Mouse (Mus musculus) retina, embryonic 14.5 days (tissue): ENCODE measurements around the gene Rras2.
A peak's percentile ranks its signal among the peaks of the same experiment; 100 is the strongest.

Source experiments
- DNase-seq: peaks from one replicate; pipeline ENCODE4 v3.0.0-alpha.2; 2015; ENCODE audit warnings: low spot score

Gene Rras2

DNA sequence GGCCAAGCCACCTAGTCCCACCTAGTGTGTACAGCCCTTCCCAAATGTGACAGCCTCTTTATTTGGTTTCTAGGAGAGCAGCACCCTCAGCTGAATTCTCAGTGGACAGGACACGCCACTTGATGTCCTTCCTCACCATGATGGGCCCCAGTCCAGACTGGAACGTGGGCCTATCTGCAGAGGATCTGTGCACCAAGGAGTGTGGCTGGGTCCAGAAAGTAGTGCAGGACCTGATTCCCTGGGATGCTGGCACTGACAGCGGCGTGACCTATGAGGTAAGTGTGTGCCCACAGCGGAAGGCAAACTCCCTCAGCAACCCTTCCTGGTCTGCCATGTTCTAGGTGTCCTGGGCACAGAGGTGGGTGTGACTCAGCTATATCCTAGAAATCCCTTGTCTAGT is 88.8 kb downstream of the Rras2 start:
- no peak for DNase-seq

DNA sequence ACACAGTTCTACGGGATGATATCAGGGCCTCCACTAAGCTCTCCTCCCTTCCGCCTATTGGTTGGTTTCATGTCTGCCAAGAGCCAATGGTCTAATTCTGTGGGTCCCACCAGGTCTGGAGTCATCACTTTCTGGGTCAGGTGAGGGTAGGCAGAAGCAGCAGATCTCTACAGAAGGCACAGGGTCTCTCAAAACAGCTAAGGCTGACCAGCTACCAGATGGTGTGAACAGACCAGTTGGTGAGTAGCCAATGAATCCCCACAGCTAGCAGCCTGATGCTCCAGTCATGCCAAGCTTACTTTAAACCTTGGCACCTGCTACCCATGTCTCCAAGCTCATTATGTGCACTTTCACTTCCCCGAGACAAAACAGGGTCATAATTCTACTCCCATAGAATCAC is 90.2 kb downstream of the Rras2 start:
- no peak for DNase-seq

DNA sequence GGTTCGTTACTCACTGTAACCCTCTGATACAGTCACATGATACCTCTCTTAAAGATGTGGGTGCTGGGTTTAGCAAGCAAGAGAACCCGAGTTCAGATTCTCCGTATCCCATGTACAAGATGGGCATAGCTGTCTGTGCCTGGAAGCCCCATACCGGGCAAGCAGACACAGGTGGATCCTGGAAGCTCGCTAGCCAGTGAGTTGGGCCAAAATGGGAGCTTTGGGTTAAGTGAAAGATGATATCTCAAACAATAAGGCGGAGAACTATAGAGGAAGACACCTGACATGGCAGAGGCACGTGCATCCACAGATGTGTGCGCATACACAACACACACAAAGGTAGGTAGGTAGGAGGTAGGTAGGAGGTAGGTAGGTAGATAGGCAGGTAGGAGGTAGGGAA is 90.7 kb downstream of the Rras2 start:
- DNase-seq, result no peak

DNA sequence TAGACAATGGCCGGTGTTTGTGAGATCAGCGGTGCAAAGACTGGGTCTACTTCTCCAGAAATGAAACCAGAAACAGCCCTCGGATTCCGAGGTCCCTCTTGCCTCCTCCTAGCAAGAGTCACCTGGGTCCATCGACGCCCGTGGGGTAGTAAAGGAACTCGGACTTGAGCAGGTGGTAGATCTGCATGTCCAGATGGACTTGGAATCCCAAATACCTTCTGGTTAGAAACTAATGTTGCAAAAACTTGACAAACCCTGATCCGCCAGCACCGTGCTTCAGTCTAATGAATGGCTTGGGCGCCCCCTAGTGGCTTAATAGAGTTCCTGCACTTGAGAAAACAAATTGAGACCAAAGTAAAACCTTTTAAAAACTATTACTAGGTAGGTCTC is 96.9 kb downstream of the Rras2 start:
- peak; percentile 94 for DNase-seq

DNA sequence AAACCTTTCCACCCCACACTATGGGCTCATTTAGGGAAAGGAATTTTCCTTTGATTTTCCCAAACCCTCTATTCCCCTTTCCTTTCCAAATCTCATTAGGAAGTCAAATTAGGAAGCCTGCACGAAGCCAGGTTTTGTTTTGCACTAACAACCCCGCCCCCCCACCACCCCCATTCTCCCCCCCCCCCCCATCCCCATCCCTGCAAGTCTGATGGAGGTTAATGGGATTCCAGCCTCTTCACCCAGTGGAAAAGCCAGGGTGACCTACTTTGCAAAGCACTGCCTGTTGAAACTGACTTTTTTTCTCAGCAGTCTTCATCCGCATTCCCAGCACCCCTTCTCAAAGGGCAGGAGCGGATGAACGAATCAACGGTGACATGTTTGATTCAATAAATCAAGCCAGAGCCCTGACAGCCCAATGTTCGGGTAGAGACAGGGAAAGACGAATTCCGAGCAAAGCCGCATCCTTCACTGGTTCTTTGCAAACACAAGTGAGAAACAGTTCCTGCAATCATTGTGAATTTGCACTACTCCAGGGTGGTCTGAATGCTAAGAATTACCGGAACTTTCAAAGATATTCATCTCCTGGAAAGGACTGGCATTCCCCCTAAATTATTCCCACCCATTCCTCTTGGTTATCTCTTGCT is 97.4 kb downstream of the Rras2 start:
- DNase-seq, result peak; percentile 63

DNA sequence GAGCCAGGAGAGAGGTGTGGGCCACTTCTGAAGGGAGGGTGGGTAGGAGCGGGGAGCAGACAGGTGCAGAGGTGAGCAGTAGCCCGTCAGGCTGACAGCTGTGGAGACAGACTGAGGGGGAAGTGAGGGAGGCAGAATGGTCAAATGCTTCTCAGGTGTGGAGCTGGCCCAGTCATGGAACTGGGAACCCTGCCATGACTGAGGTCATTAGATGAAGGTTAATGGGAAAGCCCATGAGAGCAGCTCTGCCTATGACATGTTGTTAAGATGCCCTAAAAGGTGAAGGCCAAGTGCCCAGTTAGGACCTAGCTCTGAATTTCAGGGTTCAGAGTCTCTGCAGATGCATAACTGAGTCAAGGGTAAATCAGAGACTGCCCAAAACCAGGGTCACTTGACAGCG is 98.7 kb downstream of the Rras2 start:
- no peak for DNase-seq

DNA sequence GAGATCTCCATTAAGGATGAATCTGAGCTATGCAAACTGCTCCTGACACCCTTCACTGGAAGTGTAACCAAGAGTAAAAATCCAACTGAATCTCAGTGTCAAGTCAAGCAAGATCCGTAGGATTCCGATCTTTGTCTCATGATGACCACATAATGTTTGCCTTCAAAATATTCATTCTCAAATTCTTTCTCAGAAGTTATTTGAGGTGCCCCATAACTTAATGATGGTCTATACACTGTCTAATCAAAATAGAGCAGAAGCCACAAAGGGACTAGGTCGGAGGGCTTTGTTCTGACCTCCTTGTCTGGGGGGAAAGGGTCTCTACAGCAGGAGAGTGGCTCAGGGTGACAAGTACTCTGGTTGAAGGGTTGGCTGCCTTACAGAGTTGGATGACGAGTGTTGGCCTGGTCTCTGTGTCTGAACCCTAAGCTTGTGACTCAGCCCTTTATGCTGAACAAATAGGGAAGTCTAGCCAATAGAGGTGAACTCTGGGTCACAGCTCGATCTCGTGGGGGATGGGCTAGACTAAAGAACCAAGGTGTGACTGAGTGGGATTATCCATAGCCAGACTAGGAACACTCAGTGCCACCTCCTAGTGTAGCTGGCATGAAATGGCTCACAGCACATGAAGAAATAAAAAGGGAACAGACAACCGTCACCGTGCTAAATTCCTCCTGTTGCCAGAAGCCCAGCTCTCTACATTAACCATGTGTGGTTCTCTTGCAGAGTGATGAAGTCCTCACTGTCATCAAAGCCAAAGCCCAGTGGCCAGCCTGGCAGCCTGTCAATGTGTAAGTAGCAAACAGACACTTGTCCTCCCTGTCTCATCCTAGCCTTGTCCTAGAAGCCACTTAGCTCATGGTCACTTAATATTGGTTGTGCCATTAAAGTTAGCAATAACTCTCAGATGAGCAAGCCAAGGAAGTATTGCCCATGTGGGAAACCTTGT is 101.3 kb downstream of the Rras2 start:
- no peak for DNase-seq

DNA sequence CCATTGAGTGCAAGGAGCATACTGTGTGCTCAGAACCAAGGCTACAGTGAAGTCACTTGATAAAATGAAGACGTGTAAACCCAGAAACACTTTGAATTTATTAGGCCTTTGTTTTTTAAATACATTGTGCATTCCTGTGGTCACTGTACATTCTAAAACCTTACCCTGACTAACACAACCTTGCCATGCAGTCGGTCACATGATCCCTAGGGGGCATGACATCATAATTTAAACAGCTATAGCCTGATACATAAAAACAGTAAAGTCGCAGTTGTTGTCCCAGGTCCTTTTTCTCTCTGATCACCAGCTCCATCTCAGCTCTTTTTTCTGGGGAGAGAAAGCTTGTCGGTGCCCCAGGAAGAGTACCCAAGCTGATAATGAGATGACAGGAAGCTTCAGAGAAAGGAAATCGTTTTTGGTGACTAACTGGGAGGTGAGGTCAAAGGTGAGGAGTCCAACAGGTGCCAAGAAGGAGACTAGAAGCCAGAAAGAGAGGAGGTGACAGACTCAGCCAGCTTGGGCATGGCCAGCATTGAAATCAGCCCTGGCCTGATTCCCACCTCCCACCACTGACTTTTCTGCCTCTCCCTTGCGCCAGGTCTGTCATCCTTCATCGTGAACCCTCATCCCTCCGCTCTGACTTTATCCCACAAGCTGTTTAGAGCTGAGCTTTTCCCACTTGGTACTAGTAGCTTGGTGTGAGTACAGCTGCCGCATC is 105.7 kb downstream of the Rras2 start:
- no peak for DNase-seq

DNA sequence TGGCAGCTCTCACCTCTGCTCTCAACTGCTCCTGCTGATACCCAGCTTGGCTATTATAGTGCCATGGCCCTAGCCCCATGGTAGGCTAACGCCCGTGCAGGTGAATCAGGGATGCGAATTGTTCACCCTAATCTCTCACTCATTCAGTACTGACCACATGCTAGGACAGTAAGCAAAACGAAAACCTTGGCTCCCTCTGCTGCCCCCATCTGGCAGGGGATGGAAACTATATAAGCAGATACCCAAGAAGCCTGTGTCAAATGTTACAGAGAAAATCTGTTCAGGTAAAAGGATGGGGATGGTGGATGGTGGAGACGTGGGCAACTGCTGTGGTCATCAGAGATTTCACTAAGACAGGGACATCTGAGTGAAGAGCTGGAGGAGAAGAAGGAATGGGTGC is 110.0 kb downstream of the Rras2 start:
- no peak for DNase-seq

DNA sequence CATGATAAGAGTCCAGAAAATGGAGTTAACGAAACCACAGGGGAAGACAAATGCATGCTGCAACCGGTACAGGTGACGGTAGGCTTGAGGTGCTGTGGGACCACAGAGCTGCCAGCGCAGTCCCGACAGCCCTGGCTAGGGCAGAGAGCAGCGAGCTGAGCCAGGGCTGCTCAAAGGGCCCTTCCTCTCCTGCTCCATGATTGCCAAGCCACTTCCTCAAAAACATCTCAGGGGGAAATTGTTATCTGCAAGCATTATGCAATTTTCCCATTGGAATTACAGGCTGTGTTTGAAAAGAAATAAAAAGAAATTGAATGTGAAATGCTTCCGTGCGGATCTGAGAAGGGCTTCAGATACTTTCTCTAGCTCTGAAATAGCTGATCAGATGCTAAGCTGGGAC is 111.1 kb downstream of the Rras2 start:
- DNase-seq, result no peak

DNA sequence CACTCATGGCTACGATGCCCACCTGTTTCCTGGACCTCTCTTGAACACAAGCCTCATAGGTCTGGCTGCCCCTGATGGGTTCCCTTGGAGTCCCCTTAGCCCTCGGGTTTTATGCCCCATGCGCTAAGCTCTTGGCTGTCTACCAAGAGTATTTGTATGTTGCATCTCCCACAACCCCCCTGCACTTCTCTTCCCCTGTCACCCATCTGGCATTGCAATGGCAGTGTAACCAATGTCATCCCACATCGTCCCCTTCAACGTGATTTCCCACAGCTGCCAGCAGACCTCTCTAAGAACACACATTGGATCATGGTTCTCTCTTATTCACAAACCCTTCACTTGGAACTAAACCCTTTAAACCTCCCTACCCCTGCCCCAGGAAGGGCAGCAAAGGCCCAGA is 112.1 kb downstream of the Rras2 start:
- no peak for DNase-seq

DNA sequence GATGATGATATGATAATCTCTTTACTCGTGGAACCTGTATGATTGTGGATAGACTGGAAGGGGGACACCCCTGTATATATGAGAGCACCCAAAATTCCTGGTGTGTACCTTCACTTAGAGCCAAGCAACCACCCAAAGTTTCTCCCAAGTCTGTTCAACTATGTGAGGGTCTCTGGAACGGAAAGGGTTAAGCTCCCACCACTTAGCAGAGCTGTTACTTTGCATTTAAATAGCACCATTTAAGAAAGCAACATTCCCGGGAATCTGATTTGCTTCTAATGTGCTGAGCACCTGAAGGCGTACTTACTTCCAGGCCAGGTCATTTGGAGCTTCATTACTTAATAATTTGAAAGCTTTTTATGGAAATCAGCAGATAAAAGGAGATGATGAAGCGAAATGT is 113.4 kb downstream of the Rras2 start:
- DNase-seq, result peak; percentile 29

DNA sequence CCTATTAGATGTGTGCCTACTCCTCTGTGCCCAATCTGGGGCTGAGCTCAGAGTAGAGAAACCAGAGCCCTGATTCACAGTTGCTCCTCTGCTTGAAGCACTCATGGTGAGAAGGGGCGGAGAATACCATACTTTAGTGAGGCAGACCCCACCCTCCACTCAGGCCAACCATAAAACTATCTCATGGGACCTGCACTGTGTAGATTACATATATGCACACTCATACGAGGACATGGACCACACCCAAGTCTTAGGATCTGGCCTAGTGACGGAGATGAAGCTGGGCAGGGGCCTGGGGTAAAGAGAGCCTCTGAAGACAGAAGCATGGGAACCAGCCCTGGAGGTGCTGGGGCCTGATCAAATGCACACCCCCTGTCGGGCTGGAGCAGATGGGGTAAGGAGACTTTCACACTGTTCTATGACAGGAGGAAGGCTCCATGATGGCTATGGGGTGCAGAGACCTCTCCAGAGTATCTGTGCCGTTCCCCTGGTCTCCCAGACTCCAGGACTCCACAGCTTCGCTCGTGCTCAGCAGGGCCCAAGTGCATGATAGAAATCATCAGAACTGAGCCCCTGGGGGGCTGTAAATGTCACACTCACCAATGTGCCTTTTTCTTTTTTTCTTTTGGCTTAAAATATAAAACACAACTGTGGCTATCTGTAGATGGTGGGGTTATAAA is 119.8 kb downstream of the Rras2 start:
- no peak for DNase-seq
